Mouse (Mus musculus): Measurements from ENCODE around the gene Ifi208. TPM values are rescaled to one million over a fixed set of nuclear protein-coding genes. Genes with fewer than 3 reads are reported as not detected.

Gene Ifi208
- total RNA-seq, 2 experiments from 2014 or later: not detected

GRCm38 (mm10) chr1:173741656-173742055, 68.2 kb downstream of the Ifi208 start, which contains the start of gene Ifi207:
Ifi207 (minus strand) TSS chr1:173741747.
- no peak for TF ChIP-seq CTCF (IDR thresholded peaks at IDR 0.05)
- intact Hi-C loops (cut with DNase I): no loop called here
- no peak for DNase-seq (ENCODE audit: extremely low spot score in 1 of 2, low spot score in 2 of 2)
- Histone ChIP-seq H3K27ac (no peak within 1 kb of the TSS), H3K4me3 (no peak within 1 kb of the TSS)

- no peak for DNase-seq (ENCODE audit: extremely low spot score in 1 of 2, low spot score in 2 of 2)
- no peak overlapping the region for H3K4me3 ChIP-seq
- intact Hi-C loops (cut with DNase I): no loop called here
- H3K27ac ChIP-seq: no peak overlapping the region
- no peak for TF ChIP-seq CTCF (IDR thresholded peaks at IDR 0.05)
These were observed 68.8 kb downstream of the Ifi208 start for GRCm38 (mm10) chr1:173742262-173742661.

Small RNA genes within 50 kb of the gene (microRNA-seq; reads per million reads assigned to microRNA genes)
- gene Gm44339: 0 reads per million in 2 experiments

Other genes starting within 250 kb of the Ifi208 start
- gene Ifi206, start 182.6 kb upstream of the Ifi208 start, total RNA-seq (2021): not detected
- gene Ifi214, start 137.7 kb upstream of the Ifi208 start, total RNA-seq (2021): not detected
- not detected for gene Ifi213, start 74.4 kb upstream of the Ifi208 start, total RNA-seq (2021)
- gene Ifi209, start 42.8 kb upstream of the Ifi208 start, total RNA-seq (2021): not detected
- gene Ifi207, start 68.1 kb downstream of the Ifi208 start, total RNA-seq (2021): under 1 TPM; 0.16 to 0.18 TPM
- gene Ifi204, start 93.3 kb downstream of the Ifi208 start, total RNA-seq (2021): under 1 TPM in 1 of 2 experiments, not detected in 1; 0.36 TPM
- not detected for gene Ifi211, start 239.4 kb downstream of the Ifi208 start, total RNA-seq (2021)